Mouse (Mus musculus) effector memory CD4-positive, alpha-beta T cell, adult 5 months (primary cell): Measurements from ENCODE around the gene Topors. TPM values are rescaled to one million over a fixed set of nuclear protein-coding genes. Genes with fewer than 3 reads are reported as not detected.

Experiments used
- polyA plus RNA-seq: library from polyadenylated mRNA; unstranded; fragments of 100-300 nt; shearing (Covaris generic); gene quantifications from one replicate; pipeline ENCODE4 v1.2.1, GENCODE M21; 2017

The Topors gene
- 30.9 TPM for polyA plus RNA-seq

DNA sequence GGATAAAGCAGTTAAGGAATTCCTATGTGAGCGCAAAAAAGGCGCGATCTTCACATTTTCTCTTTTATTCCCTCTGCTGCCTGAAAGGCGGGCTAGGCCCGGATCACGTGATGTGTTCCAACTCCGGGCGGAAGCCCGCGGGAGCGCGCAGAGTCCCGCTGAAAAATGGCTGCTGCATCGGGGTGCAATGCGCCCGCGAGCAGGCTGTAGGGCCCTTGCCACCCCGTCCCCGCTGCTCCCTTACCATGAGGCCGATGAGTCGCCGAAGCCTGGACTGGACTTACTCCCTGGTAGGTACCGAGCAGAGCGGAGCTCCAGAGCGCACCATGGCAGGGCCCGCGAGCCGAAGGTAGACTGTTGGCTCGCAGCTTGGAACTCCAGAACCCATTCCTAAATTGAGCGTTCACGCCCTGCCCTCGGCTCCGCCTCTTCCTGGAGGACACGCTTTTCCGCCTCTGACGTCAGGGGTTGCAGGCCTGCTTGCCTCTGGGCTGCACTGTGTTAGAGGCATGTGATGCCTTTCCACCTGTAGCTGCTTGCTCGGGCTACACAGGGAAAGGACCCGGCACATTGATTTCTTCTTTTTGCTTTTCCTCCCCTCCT lies at the start of gene Topors, which contains the start of gene Smim27:
Gene Topors (minus strand): TSS at position 421 of the 603 bp plus-strand sequence.
Gene Smim27 (plus strand): TSS at position 150 of the 603 bp plus-strand sequence.

DNA sequence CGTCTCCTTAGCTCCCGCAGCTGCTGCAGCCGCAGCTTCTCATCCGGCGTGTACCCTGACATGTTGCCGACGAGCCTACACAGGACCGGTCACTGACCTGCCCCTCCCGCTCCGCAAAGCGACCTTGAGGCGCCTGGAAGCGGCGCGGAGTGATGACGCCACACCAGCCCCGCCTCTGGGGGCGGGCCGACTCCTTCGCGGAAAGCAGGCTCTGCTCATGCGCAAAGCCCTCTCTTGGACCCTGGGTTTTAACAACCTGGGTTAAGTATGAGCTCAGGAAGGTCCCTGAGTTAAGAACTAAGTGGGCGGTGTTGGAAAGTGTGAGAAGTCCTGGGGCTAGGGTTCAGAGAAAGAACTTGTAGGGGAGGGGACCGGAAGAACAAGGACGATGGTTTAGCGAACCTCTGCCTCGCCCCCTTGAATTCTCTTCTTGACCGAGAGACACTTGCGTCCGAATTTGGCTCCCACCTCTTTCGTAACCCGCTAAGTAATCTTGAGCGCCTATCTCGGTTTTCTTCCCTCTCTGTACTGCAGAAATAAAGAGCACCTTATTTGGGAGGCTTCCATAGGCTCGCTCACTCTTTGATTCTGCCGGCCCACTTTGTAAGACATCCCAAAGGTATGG lies 9.7 kb upstream of the Topors start, which contains the start of gene Ndufb6:
Gene Ndufb6 (minus strand): TSS at position 146 of the 625 bp plus-strand sequence.

GRCm38 (mm10) chr4:40239409-40240271 lies 30.0 kb downstream of the Topors start, which contains the start of gene Ddx58:
TSS of gene Ddx58 (minus strand) at chr4:40239828.

Other genes with a start within 250 kb of the Topors start
- gene Aco1, start 126.8 kb downstream of the Topors start, polyA plus RNA-seq, result 15.6 TPM
- gene Ddx58, start 30.0 kb downstream of the Topors start, polyA plus RNA-seq, result 77.4 TPM
- gene Smim27, start 271 bp downstream of the Topors start, polyA plus RNA-seq, result 47.0 TPM
- gene Ndufb6, start 9.6 kb upstream of the Topors start, polyA plus RNA-seq, result 70.0 TPM
- gene Tmem215, start 202.3 kb upstream of the Topors start, polyA plus RNA-seq, result not detected